Mouse (Mus musculus): ENCODE results near the gene Mlycd.

- no peak for TF ChIP-seq CTCF (IDR thresholded peaks at IDR 0.05; ENCODE audit: low read depth, low read length)
- TF ChIP-seq POLR2A (IDR thresholded peaks at IDR 0.05; ENCODE audit: borderline replicate concordance, low read depth, low read length), result no peak
Observed at GRCm38 (mm10) chr8:119380619-119381018, 14.1 kb upstream of the Mlycd start.
